8 mouse cellular contexts compared by ENCODE assay signal in genomic region chr9:58489133-58489864, GRCm38 (mm10). TPM values are rescaled to one million over a fixed set of nuclear protein-coding genes. Genes with fewer than 3 reads are reported as not detected.
DNase-seq lines count a peak whose midpoint lies in the region; ATAC-seq and TF ChIP-seq lines count a peak whose summit lies in the region.

No protein-coding gene starts in this region.

- H3K36me3 ChIP-seq in kidney, embryonic 15.5 days: no peaks in the 10 kb centered on the region
- peaks cover 17% of the 10 kb centered on the region; the same call in 1 of the 2 replicates for H3K36me3 ChIP-seq in forebrain, embryonic 13.5 days (ENCODE audit: poor library complexity, severe bottlenecking)
- no peaks in the 10 kb centered on the region for H3K36me3 ChIP-seq in liver, embryonic 14.5 days (replicated peaks; ENCODE audit: control insufficient read depth, insufficient read depth, low read depth)

- no peak for TF ChIP-seq POLR2A in brain, embryonic 14.5 days (IDR thresholded peaks at IDR 0.05; ENCODE audit: borderline replicate concordance, extremely low read depth, insufficient read depth, insufficient read length, poor library complexity, severe bottlenecking)

- peak overlapping the region; percentile 70 for H3K4me3 ChIP-seq in kidney, embryonic 15.5 days (replicated peaks)
- peak overlapping the region; percentile 55 for H3K4me3 ChIP-seq in forebrain, embryonic 13.5 days
- H3K4me3 ChIP-seq in liver, embryonic 14.5 days (ENCODE audit: insufficient read depth in 1 of 2, low read depth in 2 of 2, low read length in 2 of 2): peak overlapping the region in 1 of 2 experiments; percentile 39; a peak in 2 of 4 replicates

- peak; percentile 34; the same call in 1 of the 2 replicates for ATAC-seq in kidney, embryonic 15.5 days (replicated peaks; ENCODE audit: low FRiP score)
- ATAC-seq in forebrain, embryonic 13.5 days: peak; percentile 70
- no peak for ATAC-seq in liver, embryonic 14.5 days (ENCODE audit: insufficient read depth)

- peak overlapping the region; percentile 99 for H3K4me2 ChIP-seq in kidney, embryonic 15.5 days
- peak overlapping the region; percentile 96 for H3K4me2 ChIP-seq in forebrain, embryonic 13.5 days
- H3K4me2 ChIP-seq in liver, embryonic 14.5 days (ENCODE audit: low read depth): peak overlapping the region; percentile 58

- no peak for TF ChIP-seq EP300 in liver, embryonic 14.5 days (IDR thresholded peaks at IDR 0.05; ENCODE audit: low read depth)

- no peak for DNase-seq in kidney, postnatal 25 days
- DNase-seq in brain, embryonic 14.5 days (ENCODE audit: low read depth): peak; percentile 56
- no peak for DNase-seq in liver, embryonic 14.5 days (ENCODE audit: low read depth in 3 of 3, low spot score in 3 of 3)
- no peak for DNase-seq in thymus, postnatal 10 days (ENCODE audit: low spot score in 2 of 2)
- DNase-seq in gastrocnemius, adult 8-10 months (ENCODE audit: low spot score in 2 of 2): no peak
- no peak for DNase-seq in frontal cortex, postnatal 25 days (ENCODE audit: low spot score in 2 of 2)

- H3K9ac ChIP-seq in kidney, embryonic 15.5 days: peak overlapping the region; percentile 71
- peak overlapping the region; percentile 76 for H3K9ac ChIP-seq in forebrain, embryonic 13.5 days
- no peak overlapping the region for H3K9ac ChIP-seq in liver, embryonic 14.5 days (replicated peaks)

- 4% methylated on average over 13 of the region's 13 CpGs for WGBS in kidney, embryonic 15.5 days
- 2% methylated on average over 11 of the region's 13 CpGs for WGBS in forebrain, embryonic 13.5 days
- 8% methylated on average over 13 of the region's 13 CpGs for WGBS in liver, embryonic 14.5 days (ENCODE audit: insufficient replicate concordance)

- H3K4me1 ChIP-seq in kidney, embryonic 15.5 days: peaks cover 35% of the 10 kb centered on the region
- H3K4me1 ChIP-seq in forebrain, embryonic 13.5 days: peaks cover 39% of the 10 kb centered on the region
- no peaks in the 10 kb centered on the region for H3K4me1 ChIP-seq in liver, embryonic 14.5 days (replicated peaks; ENCODE audit: control insufficient read depth in 2 of 2, insufficient read depth in 2 of 2, low read length in 1 of 2)

- H3K27me3 ChIP-seq in kidney, embryonic 15.5 days: peaks cover 37% of the 10 kb centered on the region
- H3K27me3 ChIP-seq in forebrain, embryonic 13.5 days: peaks cover 22% of the 10 kb centered on the region
- H3K27me3 ChIP-seq in liver, embryonic 14.5 days (ENCODE audit: control insufficient read depth, insufficient read depth, low read length): peaks cover 40% of the 10 kb centered on the region

- H3K9me3 ChIP-seq in kidney, embryonic 15.5 days (replicated peaks): no peaks in the 10 kb centered on the region
- no peaks in the 10 kb centered on the region for H3K9me3 ChIP-seq in forebrain, embryonic 13.5 days (replicated peaks)
- no peaks in the 10 kb centered on the region for H3K9me3 ChIP-seq in liver, embryonic 14.5 days (ENCODE audit: control insufficient read depth, low read length)

- TF ChIP-seq CTCF in brain, embryonic 14.5 days (IDR thresholded peaks at IDR 0.05; ENCODE audit: borderline replicate concordance, extremely low read depth, insufficient read depth, insufficient read length): no peak
- TF ChIP-seq CTCF in liver, embryonic 14.5 days (IDR thresholded peaks at IDR 0.05; ENCODE audit: low read depth): no peak

- H3K27ac ChIP-seq in kidney, embryonic 15.5 days: no peak overlapping the region
- peak overlapping the region; percentile 89; the same call in 1 of the 2 replicates for H3K27ac ChIP-seq in forebrain, embryonic 13.5 days
- H3K27ac ChIP-seq in liver, embryonic 14.5 days: no peak overlapping the region

RNA-seq across cellular contexts. Expression of gene Insyn1, which starts 0.9 kb away (rescaled TPM):
- polyA plus RNA-seq in kidney, embryonic 15.5 days (2015; fragmentation: Nextera tagmentation; extraction: Ambion mirVana): 1.4 and 2.3 TPM in 2 replicates
- 34.7 and 45.2 TPM in 2 replicates for polyA plus RNA-seq in brain, embryonic 14.5 days (2012; rRNA removed)
- polyA plus RNA-seq in forebrain, embryonic 13.5 days (2015; fragmentation: Nextera tagmentation; extraction: Ambion mirVana): 2.8 and 3.5 TPM in 2 replicates
- polyA plus RNA-seq in liver, embryonic 14.5 days (2012; rRNA removed): 0.08 and 0.13 TPM in 2 replicates
- polyA plus RNA-seq in liver, embryonic 14.5 days (2014; fragmentation: Nextera tagmentation; extraction: Ambion mirVana): not detected in 2 replicates
- 10 to 100 TPM; 21.3 to 34.2 (median 28.3) TPM for total RNA-seq in gastrocnemius, adult 8-10 months (2022)
